Mouse (Mus musculus) urinary bladder, postnatal 36 days (tissue): ENCODE results near the gene Mrpl1.
A peak's percentile ranks its signal among the peaks of the same experiment; 100 is the strongest.

Experiments used
- DNase-seq, 2 experiments: peaks; one replicate each; pipeline ENCODE4 v3.0.0; 2022; ENCODE audit warnings: low spot score in 2 of 2, mixed read lengths in 1 of 2

The Mrpl1 gene

DNA sequence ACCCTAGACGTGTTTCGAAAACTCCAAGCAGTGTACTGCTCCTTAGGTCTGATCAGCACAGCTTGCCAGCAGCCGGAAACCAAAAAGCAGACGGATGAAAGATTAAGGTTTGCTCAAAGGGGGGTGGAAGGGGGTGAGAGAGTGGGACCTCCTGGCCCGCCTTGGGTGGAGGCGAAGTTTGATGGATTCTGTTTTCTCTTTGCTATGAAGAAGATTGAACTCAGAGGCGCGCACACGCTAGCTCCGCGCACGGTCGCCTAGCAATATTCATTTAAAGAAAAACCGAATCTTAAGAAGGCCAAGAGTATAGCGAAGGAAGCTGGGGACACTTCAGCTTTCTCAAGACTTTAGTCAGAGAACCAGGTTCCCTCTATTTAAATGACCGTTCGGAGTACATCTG, at the start of gene Mrpl1:
Gene Mrpl1, plus strand, starts transcription at position 35 of the 400 bp plus-strand sequence.
- DNase-seq, result peak; percentile 28 to 30

GRCm38 (mm10) chr5:96160467-96161262, 48.6 kb upstream of the Mrpl1 start:
- peak; percentile 33 to 36 for DNase-seq

- no peak for DNase-seq
Measured at GRCm38 (mm10) chr5:96161263-96161577, 48.1 kb upstream of the Mrpl1 start.

GRCm38 (mm10) chr5:96161578-96162398, 47.5 kb upstream of the Mrpl1 start:
- peak; percentile 36 to 58 for DNase-seq

DNA sequence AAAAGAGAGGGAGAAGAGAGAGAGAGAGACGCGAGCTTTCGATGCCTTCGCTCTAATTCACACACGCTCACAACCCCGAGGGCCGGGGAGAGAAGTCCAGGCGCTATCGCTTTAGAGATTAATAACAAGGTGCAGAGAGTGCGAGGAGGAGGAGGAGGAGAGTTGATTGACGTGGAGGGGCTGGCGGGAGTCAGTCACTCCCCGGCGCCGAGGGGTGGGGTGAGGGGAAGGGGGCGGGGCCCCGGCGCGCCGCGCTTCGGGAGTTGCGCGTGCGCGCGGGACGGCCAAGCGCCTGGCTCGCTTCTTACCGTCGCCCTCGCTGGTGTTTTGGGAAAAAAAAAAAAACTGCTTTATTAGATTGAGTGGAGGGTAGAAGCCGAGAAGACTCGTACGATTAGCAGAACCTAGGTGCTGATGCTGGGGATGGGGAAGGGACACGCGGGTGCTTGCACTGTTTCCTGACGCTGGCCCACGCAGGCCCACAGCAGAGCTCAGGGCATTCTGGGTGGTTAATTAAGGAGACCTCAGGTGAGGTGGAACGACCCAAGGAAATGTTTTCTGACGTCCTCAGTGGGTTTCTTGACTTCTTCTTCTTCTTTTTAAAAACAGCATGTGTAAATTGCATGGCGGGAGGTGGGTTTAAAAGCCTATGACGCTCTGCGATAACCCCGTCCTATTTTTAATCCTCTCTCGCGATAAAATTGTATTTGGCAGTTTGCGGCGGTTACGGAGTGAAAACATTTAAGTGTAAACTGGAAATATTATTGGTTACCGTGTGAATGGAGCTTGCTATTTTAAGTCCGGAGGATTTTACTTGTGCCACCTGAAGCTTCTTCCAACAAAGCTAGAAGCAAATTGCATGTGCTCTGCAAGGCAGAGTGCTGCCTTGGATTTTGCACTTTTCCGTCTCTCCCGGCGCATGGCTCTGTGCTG, 46.6 kb upstream of the Mrpl1 start:
- peak; percentile 74 to 83 for DNase-seq

GRCm38 (mm10) chr5:96163396-96164020, 45.8 kb upstream of the Mrpl1 start:
- no peak for DNase-seq

DNA sequence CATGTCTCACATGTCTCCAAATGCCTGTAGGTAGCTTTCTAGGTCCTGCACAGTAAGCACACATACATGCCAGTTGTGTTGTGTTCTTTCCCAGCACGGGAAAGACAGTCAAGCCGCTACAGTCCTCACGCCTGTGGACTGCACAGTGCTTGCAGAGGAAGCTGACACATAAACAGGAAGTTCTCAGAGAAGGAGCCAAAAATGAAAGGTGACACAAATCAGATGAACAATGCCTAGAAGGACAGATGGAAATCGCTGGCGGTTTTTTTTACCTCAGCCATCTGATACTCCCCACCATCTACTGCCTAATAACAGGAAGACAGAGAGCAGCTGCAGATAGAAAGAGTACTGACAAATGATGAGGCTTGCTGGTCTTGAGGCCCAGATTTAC, 45.3 kb upstream of the Mrpl1 start, which contains the start of gene Cnot6l:
Gene Cnot6l, minus strand, starts transcription at position 151 of the 391 bp plus-strand sequence.
- no peak for DNase-seq

GRCm38 (mm10) chr5:96166761-96167160, 42.5 kb upstream of the Mrpl1 start:
- no peak for DNase-seq

GRCm38 (mm10) chr5:96170443-96170842, 38.9 kb upstream of the Mrpl1 start:
- DNase-seq, result no peak

- DNase-seq, result no peak
Measured at GRCm38 (mm10) chr5:96171765-96172164, 37.5 kb upstream of the Mrpl1 start.

DNA sequence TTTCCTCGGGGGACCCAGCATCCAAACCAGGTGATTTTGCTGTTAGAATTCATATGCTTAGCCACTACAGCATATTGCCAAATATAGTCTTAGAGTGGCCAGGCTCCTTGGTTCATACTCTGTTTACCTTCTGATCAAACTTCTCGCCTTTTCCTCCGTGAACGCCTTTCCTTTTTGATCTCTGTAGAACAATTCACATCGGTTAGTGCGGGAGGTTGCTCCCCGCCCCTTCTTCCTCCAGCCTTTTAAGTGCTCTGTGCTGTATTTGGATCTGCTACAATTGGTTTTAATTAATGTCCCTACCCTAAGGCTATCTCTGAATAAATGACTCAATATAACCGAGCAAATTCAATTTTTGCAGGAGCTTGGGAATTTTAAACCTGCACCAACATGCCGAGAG, 33.2 kb upstream of the Mrpl1 start:
- DNase-seq, result peak in 1 of 2 experiments; percentile 4

GRCm38 (mm10) chr5:96176879-96177358, 32.4 kb upstream of the Mrpl1 start:
- no peak for DNase-seq

GRCm38 (mm10) chr5:96183211-96183610, 26.1 kb upstream of the Mrpl1 start:
- DNase-seq, result no peak

DNA sequence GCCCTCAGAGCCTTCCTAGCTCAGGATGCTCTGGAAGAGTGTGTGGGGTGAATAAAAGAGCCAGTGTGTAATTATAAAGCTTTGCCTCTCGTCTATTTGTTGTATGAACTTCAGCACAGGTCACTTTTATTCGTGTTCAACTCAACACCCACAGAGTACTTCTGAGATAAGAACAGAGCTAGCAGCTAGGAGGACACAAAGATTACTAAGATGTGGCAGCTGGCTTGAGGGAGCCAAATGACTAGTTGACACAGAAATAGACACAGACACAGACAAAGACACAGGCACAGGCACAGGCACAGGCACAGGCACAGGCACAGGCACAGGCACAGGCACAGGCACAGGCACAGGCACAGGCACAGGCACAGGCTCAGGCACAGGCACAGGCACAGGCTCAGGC, 25.3 kb upstream of the Mrpl1 start:
- no peak for DNase-seq

- no peak for DNase-seq
Measured at GRCm38 (mm10) chr5:96189761-96190160, 19.5 kb upstream of the Mrpl1 start.

DNA sequence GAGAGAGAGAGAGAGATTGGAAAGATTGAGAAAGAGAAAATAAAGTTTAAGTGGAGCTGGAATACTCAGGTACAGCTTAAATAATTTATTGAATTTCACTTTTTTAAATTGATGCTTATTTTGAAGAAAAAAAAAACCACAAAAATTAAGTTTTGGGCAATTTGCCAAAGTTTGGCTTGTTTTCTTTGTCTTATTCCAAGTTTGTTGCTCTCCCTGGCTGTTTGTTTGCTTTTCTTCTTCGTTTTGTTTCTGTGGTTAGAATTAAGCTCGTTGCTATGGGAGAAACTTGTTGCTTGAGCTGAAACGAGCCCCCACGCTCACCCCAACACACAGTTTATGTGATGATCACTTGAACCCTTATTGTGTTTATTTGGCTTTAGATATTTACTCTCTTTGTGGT, 18.0 kb upstream of the Mrpl1 start:
- no peak for DNase-seq

- no peak for DNase-seq
Measured at GRCm38 (mm10) chr5:96196547-96197052, 12.7 kb upstream of the Mrpl1 start.

DNA sequence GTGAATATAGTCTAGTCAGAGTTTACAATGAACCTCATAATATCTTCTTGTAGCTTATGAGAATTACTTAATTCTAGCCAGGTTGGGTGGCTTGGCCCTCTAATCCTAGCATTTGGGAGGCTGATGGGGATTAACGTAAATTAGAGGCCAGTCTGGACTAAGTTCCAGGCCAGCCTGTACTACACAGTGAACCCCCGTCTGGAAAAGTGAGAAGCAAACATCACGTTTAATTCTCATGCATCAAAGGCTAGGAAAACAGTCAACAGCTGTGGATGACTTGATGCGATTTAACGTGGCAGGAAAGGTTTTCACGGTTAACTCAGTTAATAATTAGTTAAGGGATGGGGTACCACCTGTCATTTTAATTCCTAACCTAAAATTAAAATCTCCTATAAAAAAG, 11.0 kb upstream of the Mrpl1 start:
- DNase-seq, result no peak

DNA sequence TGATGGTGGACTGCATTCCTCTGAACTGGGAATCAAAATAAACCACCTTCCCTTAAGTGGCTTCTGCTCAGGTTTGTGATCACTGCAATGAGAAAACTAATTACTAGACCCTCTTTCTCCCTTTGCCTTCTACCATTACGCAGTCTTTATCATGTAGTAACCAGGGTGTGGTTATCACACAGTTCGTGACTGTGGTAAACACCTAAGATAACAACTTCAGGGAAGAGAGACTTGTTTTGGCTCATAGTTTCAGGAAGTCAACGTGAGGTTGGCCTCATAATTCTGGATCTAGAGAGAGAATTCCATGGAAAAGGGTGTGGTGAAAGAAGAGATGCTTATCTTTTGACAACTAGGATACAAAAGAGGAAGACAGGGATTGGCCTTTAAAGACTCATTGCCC, 9.0 kb upstream of the Mrpl1 start:
- no peak for DNase-seq

DNA sequence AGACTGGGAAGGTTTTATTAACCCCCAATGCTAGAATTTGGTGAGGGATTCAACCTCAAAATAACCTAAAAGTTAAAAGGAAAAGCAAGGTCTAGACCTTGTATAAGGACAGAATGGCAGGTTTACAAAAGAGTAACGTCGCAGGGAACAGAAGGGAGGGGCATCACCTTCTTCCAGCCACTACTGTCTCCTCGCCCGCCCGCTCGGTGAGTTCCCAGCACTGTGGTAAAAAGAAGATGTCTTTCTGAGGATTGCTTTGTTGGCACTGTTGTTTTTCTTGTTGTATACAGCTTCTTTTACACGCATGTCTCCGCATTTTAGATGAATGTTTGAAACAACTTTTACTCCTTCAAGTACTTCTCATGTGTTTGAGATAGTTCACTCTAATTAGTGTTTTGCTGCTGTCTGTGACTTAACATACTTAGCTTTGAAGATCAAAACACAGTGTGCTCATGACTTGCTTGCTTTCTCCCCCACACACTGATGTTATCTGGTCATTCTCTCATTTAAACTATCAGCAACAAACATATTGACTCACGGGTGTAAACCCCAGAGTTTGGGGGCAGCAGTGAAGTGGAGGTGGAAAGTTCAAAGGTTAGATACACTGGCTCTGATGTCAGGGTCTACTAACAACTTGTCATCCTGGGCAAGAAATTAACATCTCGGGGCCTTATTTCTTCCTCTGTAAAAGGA, 7.7 kb upstream of the Mrpl1 start:
- DNase-seq, result no peak
